Mouse (Mus musculus) liver, postnatal 0 days (tissue): ENCODE data around the gene Mlx. TPM values are rescaled to one million over a fixed set of nuclear protein-coding genes. Genes with fewer than 3 reads are reported as not detected.
A peak's percentile ranks its signal among the peaks of the same experiment; 100 is the strongest.

Experiments
- ATAC-seq: fragments of 200-750 bp; cut with Nextera tagmentation; 2 replicates; pipeline ENCODE4 v1.8.0; 2017; ENCODE audit warnings: mild to moderate bottlenecking, moderate library complexity
- DNase-seq: peaks from one replicate; pipeline ENCODE4 v3.0.0-alpha.2; 2016
- H3K27ac ChIP-seq: fragments of 300-500 bp; sonication (generic); 2 replicates; pipeline ENCODE4 v1.5.1; 2014; ENCODE audit warnings: antibody characterized with exemption, moderate library complexity, mild to moderate bottlenecking, low read depth
- H3K27me3 ChIP-seq: fragments of 300-500 bp; sonication (generic); 2 replicates; pipeline ENCODE4 v1.6.1; 2014; ENCODE audit warnings: low read length, control low read depth, mixed read lengths; ENCODE audit not compliant: insufficient read depth
- H3K36me3 ChIP-seq: fragments of 300-500 bp; sonication (generic); replicated peaks from 2 replicates; pipeline ENCODE4 v1.6.1; 2014; ENCODE audit warnings: mild to moderate bottlenecking, control low read depth, low read length, moderate library complexity, mixed read lengths; ENCODE audit not compliant: insufficient read depth
- H3K4me1 ChIP-seq: fragments of 300-500 bp; sonication (generic); 2 replicates; pipeline ENCODE4 v1.6.1; 2014; ENCODE audit warnings: antibody characterized with exemption, mild to moderate bottlenecking, control low read depth; ENCODE audit not compliant: insufficient read depth
- H3K4me2 ChIP-seq: fragments of 300-500 bp; sonication (generic); 2 replicates; pipeline ENCODE4 v1.6.1; 2014; ENCODE audit warnings: low read depth, mild to moderate bottlenecking, low read length, moderate library complexity, mixed read lengths
- H3K4me3 ChIP-seq: fragments of 300-500 bp; sonication (generic); 2 replicates; pipeline ENCODE4 v1.5.1; 2014; ENCODE audit warnings: low read depth, low read length
- H3K9ac ChIP-seq: fragments of 300-500 bp; sonication (generic); replicated peaks from 2 replicates; pipeline ENCODE4 v1.6.1; 2014; ENCODE audit warnings: mild to moderate bottlenecking, moderate library complexity
- H3K9me3 ChIP-seq: fragments of 300-500 bp; sonication (generic); 2 replicates; pipeline ENCODE4 v1.6.1; 2016; ENCODE audit warnings: mild to moderate bottlenecking, control low read depth, low read length, mixed read lengths
- CTCF ChIP-seq: sonication (generic); IDR thresholded peaks from 2 replicates; pipeline ENCODE4 v1.5.1; 2016; ENCODE audit warnings: antibody characterized with exemption, low read depth
- EP300 ChIP-seq: IDR thresholded peaks from 2 replicates; pipeline ENCODE4 v1.6.1; 2016; ENCODE audit warnings: antibody characterized with exemption, low read depth, mild to moderate bottlenecking
- WGBS: fragments of 180-500 bp; shearing (Covaris S2); extraction: QIAGEN DNeasy Blood & Tissue Kit; methylation state at CpG from one replicate; pipeline ENCODE4 v1.1.7; 2014; ENCODE audit not compliant: insufficient replicate concordance; 5-methylcytosine and 5-hydroxymethylcytosine counted together
- polyA plus RNA-seq: library from polyadenylated mRNA; unstranded; fragments of >200 nt; fragmentation: Nextera tagmentation; extraction: Ambion mirVana; gene quantifications from 2 replicates; pipeline ENCODE4 v1.2.1, GENCODE M21; 2015

Mlx gene
- polyA plus RNA-seq, 1 experiment from 2014 or later = 24.1 TPM

DNA sequence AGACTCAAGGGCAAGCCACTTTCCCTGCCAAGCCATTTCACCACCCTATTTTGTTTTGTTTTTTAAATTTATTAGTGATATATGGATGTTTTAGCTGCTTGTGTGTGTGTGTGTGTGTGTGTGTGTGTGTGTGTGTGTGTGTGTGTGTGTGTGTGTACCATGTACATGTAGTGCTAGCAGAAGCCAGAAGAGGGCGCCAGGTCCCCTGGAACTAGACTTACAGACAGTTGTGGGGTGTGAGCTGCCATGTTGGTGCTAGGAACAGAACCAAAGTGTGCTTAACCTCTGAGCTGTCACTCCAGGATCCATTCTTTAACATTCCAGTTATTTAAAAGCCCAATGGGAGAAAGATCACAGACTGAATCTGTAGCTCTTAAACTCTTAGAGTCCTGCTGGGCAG lies 40.0 kb downstream of the Mlx start:
- no peak for ATAC-seq
- 82% methylated on average over 1 of the region's 1 CpGs for WGBS
- H3K27me3 ChIP-seq = no peaks in the 10 kb centered on the region
- H3K9ac ChIP-seq = no peak overlapping the region
- no peak overlapping the region for H3K4me2 ChIP-seq
- H3K27ac ChIP-seq = no peak overlapping the region
- H3K4me3 ChIP-seq = no peak overlapping the region
- H3K9me3 ChIP-seq = no peaks in the 10 kb centered on the region
- no peak for DNase-seq
- TF ChIP-seq CTCF (peak; percentile 41; the same call in 1 of the 2 replicates), EP300 (no peak)
- H3K36me3 ChIP-seq = peaks cover 10% of the 10 kb centered on the region
- H3K4me1 ChIP-seq = peaks cover 3% of the 10 kb centered on the region; the same call in 1 of the 2 replicates

DNA sequence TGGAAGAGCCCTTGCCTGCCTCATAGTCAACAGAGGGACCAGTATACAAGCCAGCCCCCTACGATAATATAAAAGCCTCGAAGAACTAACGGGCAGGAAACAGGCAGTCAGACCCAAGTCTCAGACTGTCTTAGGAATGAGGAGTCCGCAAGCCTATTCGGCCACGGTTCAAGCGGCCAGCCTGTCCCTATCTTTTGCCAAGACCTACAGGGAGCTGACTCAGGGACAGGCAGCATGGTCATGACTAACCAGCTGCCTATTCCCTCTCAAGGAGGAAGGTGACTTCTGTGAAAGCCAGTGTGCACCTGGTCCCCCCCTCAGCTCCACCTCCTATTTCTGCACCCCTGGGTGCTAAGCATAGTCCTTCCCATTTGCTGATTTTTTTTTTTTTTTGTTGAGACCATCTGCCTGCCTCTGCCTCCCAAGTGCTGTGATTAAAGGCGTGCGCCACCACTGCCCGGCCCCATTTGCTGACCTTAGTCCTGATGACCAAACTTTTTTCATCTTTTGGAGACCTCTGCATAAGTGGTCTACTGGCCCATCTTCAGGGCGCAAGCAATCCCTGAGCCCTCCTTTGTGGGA lies 42.0 kb downstream of the Mlx start:
- H3K27me3 ChIP-seq = no peaks in the 10 kb centered on the region
- no peak overlapping the region for H3K4me3 ChIP-seq
- DNase-seq = no peak
- no peak overlapping the region for H3K4me2 ChIP-seq
- no peak overlapping the region for H3K27ac ChIP-seq
- H3K4me1 ChIP-seq = peaks cover 5% of the 10 kb centered on the region; the same call in 1 of the 2 replicates
- H3K9me3 ChIP-seq = no peaks in the 10 kb centered on the region
- peaks cover 10% of the 10 kb centered on the region for H3K36me3 ChIP-seq
- no peak for ATAC-seq
- no peak overlapping the region for H3K9ac ChIP-seq
- TF ChIP-seq EP300 = no peak
- 75% methylated on average over 11 of the region's 11 CpGs for WGBS

DNA sequence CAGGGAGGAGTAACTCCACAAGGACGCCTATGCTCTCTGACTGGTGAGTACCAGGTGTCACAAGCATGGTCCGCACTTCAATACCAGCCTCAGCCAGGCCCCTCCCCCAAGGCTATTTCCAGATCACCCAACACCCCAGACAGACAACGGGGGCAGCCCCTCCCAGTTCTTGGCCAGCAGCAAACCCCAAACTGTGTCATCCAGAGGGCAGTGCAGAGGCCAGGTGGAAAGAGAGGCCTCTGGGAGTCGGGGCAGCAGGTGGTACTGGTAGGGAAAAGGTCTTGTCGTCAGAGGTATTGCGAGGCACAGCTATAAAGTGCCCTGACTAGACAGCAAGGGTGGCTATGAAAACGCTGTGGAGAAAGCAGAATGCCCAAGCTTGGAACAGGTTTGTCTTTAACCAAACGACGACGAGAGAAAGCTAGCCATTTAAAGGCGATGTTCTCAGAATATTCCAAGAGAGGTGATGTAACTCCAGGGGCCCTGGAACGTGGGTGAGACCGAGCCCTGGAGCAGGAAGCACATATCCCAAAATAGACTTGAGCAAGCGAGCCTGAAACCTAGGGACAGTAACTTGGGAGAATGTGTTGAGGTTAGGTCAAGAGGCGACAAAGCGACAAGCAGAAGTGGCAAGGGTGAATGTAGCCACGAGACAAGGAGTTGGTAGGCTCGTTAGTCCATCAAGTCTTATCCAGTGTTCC lies 43.1 kb downstream of the Mlx start:
- TF ChIP-seq CTCF (no peak), EP300 (no peak)
- no peak overlapping the region for H3K9ac ChIP-seq
- ATAC-seq = peak; percentile 68
- H3K4me3 ChIP-seq = no peak overlapping the region
- H3K4me1 ChIP-seq = peaks cover 5% of the 10 kb centered on the region; the same call in 1 of the 2 replicates
- H3K4me2 ChIP-seq = no peak overlapping the region
- H3K36me3 ChIP-seq = peaks cover 10% of the 10 kb centered on the region
- H3K9me3 ChIP-seq = no peaks in the 10 kb centered on the region
- H3K27ac ChIP-seq = no peak overlapping the region
- no peaks in the 10 kb centered on the region for H3K27me3 ChIP-seq
- WGBS = 41% methylated on average over 18 of the region's 18 CpGs
- DNase-seq = peak; percentile 55

DNA sequence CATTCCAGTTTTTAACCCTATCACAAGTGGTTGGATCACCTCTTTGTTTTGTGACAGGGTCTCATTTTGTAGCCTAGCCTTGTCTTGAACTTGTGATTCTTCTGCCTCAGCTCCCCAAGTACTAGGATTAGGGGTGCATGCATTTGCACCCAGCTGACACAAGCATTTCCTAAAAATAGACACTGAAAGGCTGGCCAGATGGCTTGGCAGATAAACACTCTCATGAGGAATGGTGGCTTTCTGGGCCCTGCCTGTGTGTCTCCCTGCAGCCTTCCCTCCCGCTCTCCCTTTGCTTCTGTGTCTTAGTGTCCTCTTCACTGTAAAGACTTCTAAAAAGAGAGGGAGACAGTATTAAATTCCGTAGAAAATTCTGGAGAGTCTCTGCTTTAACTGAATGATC lies 44.1 kb downstream of the Mlx start:
- no peak for TF ChIP-seq CTCF
- no peak for TF ChIP-seq EP300
- Histone ChIP-seq H3K36me3 (peaks cover 6% of the 10 kb centered on the region), H3K9ac (no peak overlapping the region), H3K27me3 (no peaks in the 10 kb centered on the region), H3K27ac (no peak overlapping the region), H3K4me3 (no peak overlapping the region), H3K4me1 (peaks cover 5% of the 10 kb centered on the region; the same call in 1 of the 2 replicates), H3K9me3 (no peaks in the 10 kb centered on the region), H3K4me2 (no peak overlapping the region)
- 69% methylated on average over 2 of the region's 2 CpGs for WGBS
- no peak for DNase-seq
- ATAC-seq = no peak

DNA sequence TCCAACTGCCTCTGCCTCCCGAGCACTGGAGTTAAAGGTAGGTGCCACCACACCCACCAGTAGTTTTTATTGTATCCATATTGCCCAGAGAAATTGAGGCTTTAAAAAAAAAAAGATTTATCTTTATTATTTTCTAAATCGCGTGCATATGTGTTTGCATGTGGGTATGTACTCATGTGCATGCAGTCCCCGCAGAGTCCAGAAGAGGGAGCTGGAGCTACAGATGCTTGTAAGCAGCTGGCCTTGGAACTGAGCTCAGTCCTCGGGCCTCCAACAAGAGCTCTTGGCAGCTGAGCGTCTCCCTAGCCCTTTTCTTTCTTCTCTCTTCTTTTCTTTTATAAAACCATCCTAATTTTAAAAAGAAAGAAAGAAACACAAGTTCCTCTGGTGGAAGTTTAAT lies 44.6 kb downstream of the Mlx start:
- TF ChIP-seq CTCF = peak; percentile 60
- TF ChIP-seq EP300 = no peak
- Histone ChIP-seq H3K4me1 (peaks cover 5% of the 10 kb centered on the region; the same call in 1 of the 2 replicates), H3K27ac (no peak overlapping the region), H3K4me2 (no peak overlapping the region), H3K9me3 (no peaks in the 10 kb centered on the region), H3K36me3 (peaks cover 1% of the 10 kb centered on the region; the same call in 1 of the 2 replicates), H3K9ac (no peak overlapping the region), H3K27me3 (no peaks in the 10 kb centered on the region), H3K4me3 (no peak overlapping the region)
- DNase-seq (peak; percentile 66), ATAC-seq (no peak)
- WGBS = 86% methylated on average over 6 of the region's 6 CpGs

DNA sequence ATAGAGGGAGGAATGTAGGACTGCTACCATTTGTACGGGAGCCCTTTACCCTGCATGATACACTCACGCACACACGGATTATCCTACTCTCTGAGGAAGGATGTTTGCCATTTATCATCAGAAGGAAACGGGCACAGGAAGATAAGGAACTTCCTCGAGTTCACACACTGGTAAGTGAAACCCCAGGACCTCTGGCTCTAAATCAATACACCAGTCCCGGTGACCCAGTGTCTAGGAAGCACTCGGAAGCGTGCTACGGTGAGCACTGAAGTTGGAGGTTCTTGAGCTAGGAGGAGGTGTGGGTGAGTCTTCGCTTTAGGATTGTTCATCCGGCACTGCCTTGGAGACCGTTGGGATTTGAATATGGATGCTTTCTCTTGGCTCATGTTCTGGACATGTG lies 46.0 kb downstream of the Mlx start:
- no peaks in the 10 kb centered on the region for H3K27me3 ChIP-seq
- peaks cover 5% of the 10 kb centered on the region; the same call in 1 of the 2 replicates for H3K4me1 ChIP-seq
- no peak overlapping the region for H3K27ac ChIP-seq
- no peak for ATAC-seq
- DNase-seq = no peak
- no peak overlapping the region for H3K4me3 ChIP-seq
- no peak for TF ChIP-seq EP300
- TF ChIP-seq CTCF = no peak
- 32% methylated on average over 12 of the region's 12 CpGs for WGBS
- no peak overlapping the region for H3K9ac ChIP-seq
- no peaks in the 10 kb centered on the region for H3K9me3 ChIP-seq
- H3K36me3 ChIP-seq = no peaks in the 10 kb centered on the region
- no peak overlapping the region for H3K4me2 ChIP-seq
